Mouse (Mus musculus): Measurements from ENCODE around the gene Fam167b.

DNA sequence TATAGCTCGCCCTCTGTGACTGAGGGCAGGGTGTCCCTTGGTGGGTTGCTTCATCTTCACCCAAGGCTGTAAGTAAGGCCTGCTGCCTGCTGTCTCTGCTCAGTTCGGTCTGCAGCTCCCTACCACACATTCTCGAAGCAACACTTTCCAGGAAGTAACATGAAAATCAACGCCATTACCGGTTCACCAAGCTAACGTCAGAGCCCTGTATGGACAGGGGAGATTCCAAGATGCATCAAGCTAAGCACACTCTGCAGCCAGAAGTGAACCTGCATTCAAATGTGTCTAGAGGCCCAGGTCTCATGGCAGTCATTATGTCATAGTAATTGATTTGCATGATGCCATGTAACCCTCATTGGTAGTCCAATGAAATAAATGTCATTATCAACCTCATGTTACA lies 8.3 kb downstream of the Fam167b start:
- TF ChIP-seq CTCF (IDR thresholded peaks at IDR 0.05; ENCODE audit: borderline replicate concordance, control insufficient read depth, extremely low read depth, insufficient read depth, low read length, poor library complexity) (no peak), POLR2A (IDR thresholded peaks at IDR 0.05; ENCODE audit: control insufficient read depth, extremely low read depth, insufficient read depth, low read length, poor library complexity) (no peak)
